Mouse (Mus musculus) liver, embryonic 14.5 days (tissue): ENCODE data around the gene Mllt3.

Experiments used
- CTCF ChIP-seq: IDR thresholded peaks from 2 replicates; pipeline ENCODE4 v1.5.1; 2016; ENCODE audit warnings: antibody characterized with exemption, low read depth, control low read depth
- EP300 ChIP-seq: IDR thresholded peaks from 2 replicates; pipeline ENCODE4 v1.6.1; 2016; ENCODE audit warnings: antibody characterized with exemption, low read depth

GRCm38 (mm10) chr4:87883225-87883875 lies 149.8 kb downstream of the Mllt3 start:
- TF ChIP-seq EP300 (no peak), CTCF (no peak)
